Comparison of ENCODE assay signal across 14 mouse cellular contexts in the genomic region with DNA sequence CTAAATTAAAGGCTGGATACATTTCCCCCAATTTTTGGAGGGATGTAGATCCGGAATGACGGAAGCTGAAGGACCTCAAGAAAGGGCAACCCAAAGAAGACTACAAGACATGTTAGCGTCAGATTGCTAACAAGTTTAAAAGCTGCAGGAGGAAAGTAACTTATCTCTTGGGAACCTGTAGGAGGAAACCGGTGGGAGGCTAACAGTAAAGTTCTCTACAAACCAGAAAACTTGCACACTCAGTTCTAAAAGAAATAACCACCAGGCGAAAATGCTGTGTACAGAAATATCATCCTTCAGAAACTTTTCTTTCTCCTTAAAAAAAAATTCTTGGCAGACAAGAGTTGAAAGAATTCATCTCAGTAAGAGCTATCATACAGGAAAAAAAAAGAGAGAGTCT. TPM values are rescaled to one million over a fixed set of nuclear protein-coding genes. Genes with fewer than 3 reads are reported as not detected.
"Had no signal": no experiment of that assay in that cellular context is flagged by ENCODE, and none has a peak within 500 bp of the region (broad histone marks: within the 10 kb centered on the region; RNA-seq: fewer than 3 reads in every experiment).

No protein-coding gene starts in this region.

- H3K4me3 ChIP-seq: limb, embryonic 10.5 days; liver, embryonic 15.5 days; midbrain, embryonic 12.5 days; neural tube, embryonic 13.5 days had no signal

- H3K27ac ChIP-seq: kidney, postnatal 0 days; limb, embryonic 10.5 days; liver, embryonic 15.5 days; macrophage; midbrain, embryonic 12.5 days; neural tube, embryonic 13.5 days had no signal

- DNase-seq: kidney, adult 8-10 months; kidney, postnatal 36 days; layer of hippocampus, adult 9-11 months; layer of hippocampus, postnatal 36 days; retina, postnatal 1 day; right cerebral cortex, postnatal 4 days; spleen, adult 18-20 months had no signal

RNA-seq across cellular contexts. Expression of gene Myh4, which starts 8.7 kb away (rescaled TPM):
- total RNA-seq: megakaryocyte-erythroid progenitor cell, adult 5-6 weeks had no signal

RNA-seq across cellular contexts. Expression of gene Myh1, which starts 29.3 kb away (rescaled TPM):
- total RNA-seq: megakaryocyte-erythroid progenitor cell, adult 5-6 weeks had no signal

RNA-seq across cellular contexts. Expression of gene Myh8, which starts 47.8 kb away (rescaled TPM):
- total RNA-seq: megakaryocyte-erythroid progenitor cell, adult 5-6 weeks had no signal

RNA-seq across cellular contexts. Expression of gene Myh2, which starts 58.3 kb away (rescaled TPM):
- total RNA-seq: megakaryocyte-erythroid progenitor cell, adult 5-6 weeks had no signal
